Mouse (Mus musculus) liver, embryonic 16.5 days (tissue): ENCODE measurements at regions not wholly inside any gene's neighbourhood (a gene's known extent, or its start where the extent isn't known, plus 50 kb on each side); places are given as distances from the start of the nearest gene placed in this dataset.

Experiments used
- ATAC-seq: fragments of 200-750 bp; cut with Nextera tagmentation; 2 replicates; pipeline ENCODE4 v1.8.0; 2017; ENCODE audit warnings: low read depth, mild to moderate bottlenecking, moderate number of reproducible peaks, moderate library complexity
- H3K27ac ChIP-seq: fragments of 300-500 bp; sonication (generic); 2 replicates; pipeline ENCODE4 v1.5.1; 2014; ENCODE audit warnings: mild to moderate bottlenecking, low read length
- H3K27me3 ChIP-seq: fragments of 300-500 bp; sonication (generic); 2 replicates; pipeline ENCODE4 v1.6.1; 2014; ENCODE audit warnings: low read depth, low read length, mixed read lengths; ENCODE audit not compliant: control insufficient read depth, insufficient read depth
- H3K36me3 ChIP-seq: fragments of 300-500 bp; sonication (generic); 2 replicates; pipeline ENCODE4 v1.6.1; 2014; ENCODE audit warnings: mild to moderate bottlenecking; ENCODE audit not compliant: control insufficient read depth, insufficient read depth
- H3K4me1 ChIP-seq: fragments of 300-500 bp; sonication (generic); 2 replicates; pipeline ENCODE4 v1.6.1; 2014; ENCODE audit warnings: low read depth, low read length, mixed read lengths; ENCODE audit not compliant: control insufficient read depth
- H3K4me2 ChIP-seq: fragments of 300-500 bp; sonication (generic); 2 replicates; pipeline ENCODE4 v1.6.1; 2014; ENCODE audit warnings: low read depth, low read length, mixed read lengths
- H3K4me3 ChIP-seq: fragments of 300-500 bp; sonication (generic); 2 replicates; pipeline ENCODE4 v1.5.1; 2014; ENCODE audit warnings: low read depth, mild to moderate bottlenecking, low read length
- H3K9ac ChIP-seq: fragments of 300-500 bp; sonication (generic); 2 replicates; pipeline ENCODE4 v1.6.1; 2014; ENCODE audit warnings: low read depth, low read length
- H3K9me3 ChIP-seq: fragments of 300-500 bp; sonication (generic); replicated peaks from 2 replicates; pipeline ENCODE4 v1.6.1; 2016; ENCODE audit warnings: low read length; ENCODE audit not compliant: control insufficient read depth
- WGBS: fragments of 180-500 bp; shearing (Covaris S2); extraction: QIAGEN DNeasy Blood & Tissue Kit; methylation state at CpG from one replicate; pipeline ENCODE4 v1.1.7; 2014; ENCODE audit not compliant: insufficient replicate concordance; 5-methylcytosine and 5-hydroxymethylcytosine counted together

DNA sequence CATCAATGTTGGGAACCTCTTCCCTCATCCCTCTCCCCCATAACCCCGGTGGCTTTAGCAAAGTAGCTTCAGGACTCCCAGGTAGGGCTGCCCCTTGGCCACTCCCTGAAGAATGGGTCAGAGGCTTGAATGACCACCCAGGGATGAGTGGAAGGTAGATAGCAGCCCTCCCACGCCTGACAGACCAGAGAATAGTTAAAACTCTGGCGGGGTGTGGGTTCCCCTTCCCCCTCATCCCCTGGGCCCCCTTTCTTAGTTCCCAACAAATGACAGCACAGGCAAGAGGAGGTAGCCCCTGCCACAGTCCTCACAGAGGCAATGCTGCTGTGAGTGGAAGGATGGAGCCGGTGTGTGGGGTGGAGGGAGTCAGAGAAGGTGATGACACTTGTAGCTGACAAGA lies 186.2 kb downstream of the Xxylt1 start:
- Histone ChIP-seq H3K4me2 (no peak overlapping the region), H3K9me3 (no peaks in the 10 kb centered on the region), H3K27ac (no peak overlapping the region), H3K27me3 (no peaks in the 10 kb centered on the region), H3K4me3 (no peak overlapping the region), H3K9ac (no peak overlapping the region), H3K36me3 (no peaks in the 10 kb centered on the region), H3K4me1 (no peaks in the 10 kb centered on the region)
- ATAC-seq: no peak
- WGBS: 60% methylated on average over 4 of the region's 4 CpGs

DNA sequence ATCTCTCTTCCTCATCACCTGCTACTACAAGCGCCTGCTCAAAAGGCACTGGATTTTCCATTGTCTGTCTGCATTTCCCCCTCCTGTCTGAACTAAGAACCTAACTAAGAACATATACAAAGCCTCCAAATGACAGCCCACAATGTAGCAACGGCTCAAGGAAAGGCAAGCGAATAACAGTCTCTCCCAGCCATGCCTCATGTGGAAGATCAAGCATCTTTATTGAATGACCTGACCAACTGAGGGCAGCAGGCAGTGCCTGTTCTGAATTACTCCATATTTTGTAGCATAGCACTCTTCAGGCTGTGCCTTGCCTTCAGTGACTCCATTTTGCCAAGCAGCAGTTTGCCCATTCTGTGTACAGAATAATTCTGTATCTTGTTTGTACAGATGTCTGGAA lies 183.9 kb downstream of the Xxylt1 start:
- Histone ChIP-seq H3K9me3 (no peaks in the 10 kb centered on the region), H3K9ac (no peak overlapping the region), H3K27ac (no peak overlapping the region), H3K4me2 (no peak overlapping the region), H3K4me3 (no peak overlapping the region), H3K36me3 (no peaks in the 10 kb centered on the region), H3K4me1 (no peaks in the 10 kb centered on the region), H3K27me3 (no peaks in the 10 kb centered on the region)
- 66% methylated on average over 3 of the region's 3 CpGs for WGBS
- ATAC-seq: no peak

DNA sequence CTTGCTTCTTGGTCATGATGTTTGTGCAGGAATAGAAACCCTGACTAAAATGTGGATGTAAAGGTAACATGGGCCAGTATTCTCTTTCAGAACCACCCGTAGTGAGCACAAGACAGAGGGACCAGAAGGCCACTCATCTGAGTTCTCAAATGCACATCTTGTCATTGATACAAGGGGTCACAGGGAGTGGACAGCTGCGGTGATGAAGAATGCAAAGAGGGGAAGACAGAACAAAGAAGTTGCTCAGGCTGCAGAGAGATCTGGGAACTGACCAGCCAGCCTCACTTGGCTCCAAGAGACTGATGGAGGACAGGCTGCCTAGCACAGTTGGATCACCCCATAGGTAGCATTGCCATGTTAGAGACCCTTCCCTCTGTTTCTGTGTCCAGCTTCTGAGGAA lies 181.1 kb downstream of the Xxylt1 start:
- ATAC-seq: no peak
- Histone ChIP-seq H3K27me3 (no peaks in the 10 kb centered on the region), H3K4me2 (no peak overlapping the region), H3K9me3 (no peaks in the 10 kb centered on the region), H3K4me1 (no peaks in the 10 kb centered on the region), H3K36me3 (no peaks in the 10 kb centered on the region), H3K27ac (no peak overlapping the region), H3K4me3 (no peak overlapping the region), H3K9ac (no peak overlapping the region)
- 55% methylated on average over 2 of the region's 2 CpGs for WGBS

DNA sequence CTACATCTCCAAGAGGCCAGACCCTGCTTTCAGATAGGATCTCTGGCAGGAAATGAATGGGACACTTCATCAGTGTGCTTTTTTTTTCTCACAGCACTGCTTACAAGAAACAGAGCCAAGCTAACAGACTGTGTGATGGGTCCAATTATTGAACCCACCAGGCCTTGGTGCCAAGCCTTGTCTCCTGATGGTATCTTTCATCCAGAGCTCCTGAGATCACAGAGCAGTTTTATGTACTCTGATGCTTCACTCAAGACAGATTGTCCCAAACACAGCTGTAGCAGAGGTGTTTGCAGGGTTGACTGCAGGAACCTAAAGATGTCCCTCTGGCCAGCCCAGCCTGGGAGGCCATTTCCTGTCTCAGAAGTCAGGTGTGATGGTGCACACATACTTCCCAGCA lies 179.9 kb downstream of the Xxylt1 start:
- Histone ChIP-seq H3K4me2 (no peak overlapping the region), H3K36me3 (no peaks in the 10 kb centered on the region), H3K4me1 (no peaks in the 10 kb centered on the region), H3K4me3 (no peak overlapping the region), H3K27me3 (no peaks in the 10 kb centered on the region), H3K9ac (no peak overlapping the region), H3K27ac (no peak overlapping the region), H3K9me3 (no peaks in the 10 kb centered on the region)
- no peak for ATAC-seq
